Mouse (Mus musculus) MN1 (cell line): ENCODE measurements around the gene Nufip1.
"Not testable (repeated sequence)": the region's sequence is repeated elsewhere in the genome, so short reads cannot be mapped to it uniquely, and the experiment has no call there.

Source experiments
- DNase-seq: peaks from one replicate; pipeline ENCODE4 v3.0.0-alpha.2; 2016; ENCODE audit warnings: low spot score

The Nufip1 gene

GRCm38 (mm10) chr14:76145248-76145647 lies 34.6 kb downstream of the Nufip1 start:
- DNase-seq: no peak

GRCm38 (mm10) chr14:76145868-76146267 lies 35.2 kb downstream of the Nufip1 start:
- no peak for DNase-seq

GRCm38 (mm10) chr14:76147061-76147460 lies 36.4 kb downstream of the Nufip1 start:
- DNase-seq: no peak

- DNase-seq: no peak
Observed at GRCm38 (mm10) chr14:76148294-76148693, 37.6 kb downstream of the Nufip1 start.

- peak; percentile 81 for DNase-seq
Observed at GRCm38 (mm10) chr14:76149531-76150179, 39.0 kb downstream of the Nufip1 start.

- DNase-seq: no peak
Observed at GRCm38 (mm10) chr14:76150499-76150898, 39.8 kb downstream of the Nufip1 start.

- no peak for DNase-seq
Observed at GRCm38 (mm10) chr14:76151011-76151410, 40.3 kb downstream of the Nufip1 start.

- no peak for DNase-seq
Observed at GRCm38 (mm10) chr14:76151820-76152161, 41.1 kb downstream of the Nufip1 start.

GRCm38 (mm10) chr14:76152162-76153002 lies 41.7 kb downstream of the Nufip1 start:
- peak; percentile 96 for DNase-seq

GRCm38 (mm10) chr14:76153003-76153675 lies 42.4 kb downstream of the Nufip1 start:
- peak; percentile 73 for DNase-seq

- no peak for DNase-seq
Observed at GRCm38 (mm10) chr14:76153828-76154227, 43.1 kb downstream of the Nufip1 start.

GRCm38 (mm10) chr14:76158192-76158785 lies 47.6 kb downstream of the Nufip1 start:
- no peak for DNase-seq

- not testable (repeated sequence) for DNase-seq
Observed at GRCm38 (mm10) chr14:76160580-76160979, 49.9 kb downstream of the Nufip1 start.

GRCm38 (mm10) chr14:76164236-76164635 lies 53.5 kb downstream of the Nufip1 start:
- DNase-seq: no peak

GRCm38 (mm10) chr14:76164904-76165755 lies 54.4 kb downstream of the Nufip1 start:
- DNase-seq: peak; percentile 36

- DNase-seq: no peak
Observed at GRCm38 (mm10) chr14:76169876-76170466, 59.3 kb downstream of the Nufip1 start.

GRCm38 (mm10) chr14:76171285-76171684 lies 60.6 kb downstream of the Nufip1 start:
- no peak for DNase-seq

- DNase-seq: no peak
Observed at GRCm38 (mm10) chr14:76174328-76174727, 63.6 kb downstream of the Nufip1 start.

- DNase-seq: no peak
Observed at GRCm38 (mm10) chr14:76175808-76176207, 65.1 kb downstream of the Nufip1 start.

GRCm38 (mm10) chr14:76177230-76177629 lies 66.5 kb downstream of the Nufip1 start:
- DNase-seq: no peak

GRCm38 (mm10) chr14:76178447-76178846 lies 67.8 kb downstream of the Nufip1 start:
- no peak for DNase-seq
